Mouse (Mus musculus): ENCODE measurements around the gene Tmem206.

The Tmem206 gene

GRCm38 (mm10) chr1:191396897-191397849, 71.5 kb downstream of the Tmem206 start:
- peak; percentile 98 for DNase-seq (ENCODE audit: low spot score in 2 of 2)

Measured in frontal cortex, postnatal 14 days (tissue).